Mouse (Mus musculus) gastrocnemius, postnatal 10 days (tissue): Measurements from ENCODE around the gene Atp2a1. TPM values are rescaled to one million over a fixed set of nuclear protein-coding genes. Genes with fewer than 3 reads are reported as not detected.
"Not testable (repeated sequence)": the region's sequence is repeated elsewhere in the genome, so short reads cannot be mapped to it uniquely, and the experiment has no call there.

Source experiments
- DNase-seq: peaks from one replicate; pipeline ENCODE4 v3.0.0; 2021; ENCODE audit warnings: mixed read lengths
- total RNA-seq, 2 experiments: library from RNA; stranded (reverse); gene quantifications; 2 replicates each; pipeline ENCODE4 v1.2.3; 2021

Atp2a1 gene
- total RNA-seq, 2 experiments from 2014 or later = 11,325 to 12,607 TPM

DNA sequence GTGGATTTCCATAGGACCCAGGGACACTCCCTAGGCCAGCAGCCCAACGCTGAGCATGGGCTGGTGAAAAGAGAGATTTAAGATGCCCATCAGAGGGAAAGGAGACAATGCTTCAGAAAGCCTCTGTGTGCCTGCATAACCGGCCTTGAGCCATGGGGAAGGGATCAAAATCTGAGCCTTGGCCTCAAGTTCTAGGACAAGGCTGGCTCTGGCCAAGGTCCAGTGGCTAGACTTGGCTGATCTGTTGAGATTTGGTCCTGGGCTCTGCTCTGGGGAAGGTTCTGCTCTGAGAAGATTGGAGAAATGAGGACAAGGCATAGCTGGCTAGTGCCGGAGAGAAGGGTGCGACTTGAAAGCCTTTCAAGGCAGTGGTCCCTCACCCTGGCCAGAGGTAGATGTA, 51.8 kb downstream of the Atp2a1 start:
- no peak for DNase-seq

GRCm38 (mm10) chr7:126408686-126409085, 54.2 kb downstream of the Atp2a1 start:
- DNase-seq = no peak

GRCm38 (mm10) chr7:126402518-126402917, 60.4 kb downstream of the Atp2a1 start:
- not testable (repeated sequence) for DNase-seq

GRCm38 (mm10) chr7:126399548-126399947, 63.4 kb downstream of the Atp2a1 start:
- DNase-seq = peak; percentile 87

GRCm38 (mm10) chr7:126397822-126398221, 65.1 kb downstream of the Atp2a1 start:
- no peak for DNase-seq

DNA sequence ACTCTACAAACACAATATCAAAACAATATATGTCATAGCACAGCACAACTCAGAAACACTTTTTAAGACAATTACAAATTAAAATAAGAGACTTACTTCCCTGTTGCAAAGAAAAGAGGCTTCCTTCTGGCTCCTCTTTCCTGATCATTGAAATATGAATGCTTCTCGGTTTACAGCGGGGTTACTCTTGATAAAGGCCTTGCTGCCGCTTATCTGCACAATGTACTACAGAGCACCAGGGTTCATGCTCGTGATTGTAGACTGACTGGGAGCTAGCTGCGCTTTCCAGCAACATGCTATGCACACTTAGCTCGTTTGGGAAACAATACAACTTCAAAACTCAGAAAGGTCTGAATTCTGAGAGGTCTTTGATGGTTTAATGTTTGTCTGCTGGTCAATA, 65.7 kb downstream of the Atp2a1 start:
- DNase-seq = no peak

GRCm38 (mm10) chr7:126396298-126397119, 66.4 kb downstream of the Atp2a1 start, which contains the start of gene Nfatc2ip:
Nfatc2ip (minus strand) TSS chr7:126396737.
- DNase-seq = peak; percentile 88

Other genes with a start within 250 kb of the Atp2a1 start
- 10 to 100 TPM; 35.2 to 38.0 TPM for gene Sbk1, start 190.5 kb downstream of the Atp2a1 start, total RNA-seq
- gene Lat, start 93.5 kb downstream of the Atp2a1 start, total RNA-seq = 1 to 10 TPM in 1 of 2 experiments, under 1 TPM in 1; 0.42 to 1.1 TPM
- 10 to 100 TPM; 25.1 to 28.0 TPM for gene Spns1, start 85.7 kb downstream of the Atp2a1 start, total RNA-seq
- 1 to 10 TPM; 3.1 to 3.2 TPM for gene Nfatc2ip, start 66.4 kb downstream of the Atp2a1 start, total RNA-seq
- under 1 TPM; 0.35 to 0.72 TPM for gene Cd19, start 48.2 kb downstream of the Atp2a1 start, total RNA-seq
- gene Rabep2, start 34.3 kb downstream of the Atp2a1 start, total RNA-seq = 10 to 100 TPM; 11.4 to 15.2 TPM
- gene Sh2b1, start 12.3 kb upstream of the Atp2a1 start, total RNA-seq = 10 to 100 TPM; 52.0 to 53.7 TPM
- gene Tufm, start 24.3 kb upstream of the Atp2a1 start, total RNA-seq = 100 to 1,000 TPM in 1 of 2 experiments, 10 to 100 TPM in 1; 99.0 to 114 TPM
- 10 to 100 TPM; 33.6 to 45.6 TPM for gene Atxn2l, start 40.3 kb upstream of the Atp2a1 start, total RNA-seq
- gene Eif3c, start 103.3 kb upstream of the Atp2a1 start, total RNA-seq = 100 to 1,000 TPM; 147 to 153 TPM
- gene Apobr, start 121.8 kb upstream of the Atp2a1 start, total RNA-seq = 1 to 10 TPM in 1 of 2 experiments, under 1 TPM in 1; 0.59 to 1.0 TPM
- 10 to 100 TPM in 1 of 2 experiments, 1 to 10 TPM in 1; 6.3 to 14.3 TPM for gene Cln3, start 122.7 kb upstream of the Atp2a1 start, total RNA-seq
- gene Il27, start 131.8 kb upstream of the Atp2a1 start, total RNA-seq = not detected
- 10 to 100 TPM; 19.0 to 25.3 TPM for gene Nupr1, start 167.8 kb upstream of the Atp2a1 start, total RNA-seq
- 10 to 100 TPM; 21.9 to 22.9 TPM for gene Sgf29, start 186.2 kb upstream of the Atp2a1 start, total RNA-seq
- 10 to 100 TPM; 13.8 to 24.7 TPM for gene Sult1a1, start 213.3 kb upstream of the Atp2a1 start, total RNA-seq
- gene Bola2, start 232.3 kb upstream of the Atp2a1 start, total RNA-seq = 10 to 100 TPM; 53.6 to 54.4 TPM
- 1 to 10 TPM; 4.2 to 6.1 TPM for gene Slx1b, start 232.7 kb upstream of the Atp2a1 start, total RNA-seq
- gene Coro1a, start 244.7 kb upstream of the Atp2a1 start, total RNA-seq = 1 to 10 TPM; 5.0 to 7.0 TPM